Mouse (Mus musculus) neural tube, embryonic 13.5 days (tissue): ENCODE data around the gene Triap1. TPM values are rescaled to one million over a fixed set of nuclear protein-coding genes. Genes with fewer than 3 reads are reported as not detected.
A peak's percentile ranks its signal among the peaks of the same experiment; 100 is the strongest.
"Not testable (repeated sequence)": the region's sequence is repeated elsewhere in the genome, so short reads cannot be mapped to it uniquely, and the experiment has no call there.

Experiments
- ATAC-seq: fragments of 200-750 bp; cut with Nextera tagmentation; 2 replicates; pipeline ENCODE4 v1.8.0; 2017; ENCODE audit warnings: low read depth, mild to moderate bottlenecking, moderate TSS enrichment, moderate library complexity
- H3K27ac ChIP-seq: fragments of 300-500 bp; sonication (generic); replicated peaks from 2 replicates; pipeline ENCODE4 v1.5.1; 2015; ENCODE audit warnings: moderate library complexity, mild to moderate bottlenecking, inconsistent platforms
- H3K27me3 ChIP-seq: fragments of 300-500 bp; sonication (generic); 2 replicates; pipeline ENCODE4 v1.6.1; 2015; ENCODE audit warnings: mild to moderate bottlenecking, inconsistent platforms
- H3K36me3 ChIP-seq: fragments of 300-500 bp; sonication (generic); 2 replicates; pipeline ENCODE4 v1.6.1; 2015; ENCODE audit warnings: mild to moderate bottlenecking, inconsistent platforms
- H3K4me1 ChIP-seq: fragments of 300-500 bp; sonication (generic); replicated peaks from 2 replicates; pipeline ENCODE4 v1.6.1; 2015; ENCODE audit warnings: inconsistent platforms
- H3K4me2 ChIP-seq: fragments of 300-500 bp; sonication (generic); 2 replicates; pipeline ENCODE4 v1.6.1; 2015; ENCODE audit warnings: inconsistent platforms, mild to moderate bottlenecking, moderate library complexity
- H3K4me3 ChIP-seq: fragments of 300-500 bp; sonication (generic); 2 replicates; pipeline ENCODE4 v1.5.1; 2015; ENCODE audit warnings: mild to moderate bottlenecking, inconsistent platforms
- H3K9ac ChIP-seq: fragments of 300-500 bp; sonication (generic); 2 replicates; pipeline ENCODE4 v1.6.1; 2015; ENCODE audit warnings: moderate library complexity, mild to moderate bottlenecking, inconsistent platforms
- H3K9me3 ChIP-seq: fragments of 300-500 bp; sonication (generic); 2 replicates; pipeline ENCODE4 v1.6.1; 2016; ENCODE audit warnings: inconsistent platforms
- WGBS: fragments of 180-500 bp; shearing (Covaris S2); methylation state at CpG from one replicate; pipeline ENCODE4 v1.1.7; 2015; 5-methylcytosine and 5-hydroxymethylcytosine counted together
- polyA plus RNA-seq: library from polyadenylated mRNA; unstranded; fragments of >200 nt; fragmentation: Nextera tagmentation; extraction: Ambion mirVana; gene quantifications from 2 replicates; pipeline ENCODE4 v1.2.1, GENCODE M21; 2015

Gene Triap1
- polyA plus RNA-seq, 1 experiment from 2014 or later, result 54.8 TPM

DNA sequence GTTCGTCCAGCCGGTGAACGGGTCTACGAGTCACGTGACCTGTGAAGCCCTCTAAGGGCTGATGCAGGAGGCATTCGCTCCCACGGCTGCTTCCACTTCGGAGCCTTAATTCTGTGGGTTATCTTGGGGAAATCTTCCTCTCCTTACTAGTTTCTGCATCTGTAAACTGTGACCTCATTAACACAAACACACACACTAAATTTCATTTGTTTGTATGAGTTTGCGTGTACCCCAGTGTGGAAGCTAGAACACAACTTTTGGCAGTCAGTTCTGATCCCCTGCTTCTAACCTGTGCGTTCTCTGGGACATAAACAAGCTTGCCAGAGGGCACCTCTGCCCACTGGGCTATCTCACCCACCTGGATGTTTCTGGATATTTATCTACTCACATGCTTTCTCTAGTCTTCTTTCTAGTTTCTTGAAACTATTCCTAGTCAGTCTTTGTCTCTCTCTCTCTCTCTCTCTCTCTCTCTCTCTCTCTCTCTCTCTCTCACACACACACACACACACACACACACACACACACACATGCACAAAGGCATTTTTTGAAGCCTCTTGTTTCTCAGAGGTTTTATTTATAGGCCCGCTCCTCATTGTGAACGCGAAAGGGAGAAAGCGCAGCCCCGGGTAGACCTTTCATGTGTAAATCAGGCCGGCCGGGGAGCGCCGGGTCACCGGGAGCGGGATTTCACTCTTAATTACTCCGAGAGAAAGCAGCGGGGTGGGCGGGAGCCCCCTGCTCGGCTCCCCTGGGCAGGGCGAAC lies 32.6 kb downstream of the Triap1 start:
- Histone ChIP-seq H3K27ac (peak overlapping the region; percentile 78), H3K4me1 (peaks cover 17% of the 10 kb centered on the region), H3K4me2 (peak overlapping the region; percentile 63), H3K27me3 (no peaks in the 10 kb centered on the region), H3K9me3 (no peaks in the 10 kb centered on the region), H3K36me3 (no peaks in the 10 kb centered on the region), H3K4me3 (peak overlapping the region; percentile 31), H3K9ac (peak overlapping the region; percentile 67)
- ATAC-seq, result peak; percentile 85
- WGBS, result 7% methylated on average over 26 of the region's 26 CpGs

DNA sequence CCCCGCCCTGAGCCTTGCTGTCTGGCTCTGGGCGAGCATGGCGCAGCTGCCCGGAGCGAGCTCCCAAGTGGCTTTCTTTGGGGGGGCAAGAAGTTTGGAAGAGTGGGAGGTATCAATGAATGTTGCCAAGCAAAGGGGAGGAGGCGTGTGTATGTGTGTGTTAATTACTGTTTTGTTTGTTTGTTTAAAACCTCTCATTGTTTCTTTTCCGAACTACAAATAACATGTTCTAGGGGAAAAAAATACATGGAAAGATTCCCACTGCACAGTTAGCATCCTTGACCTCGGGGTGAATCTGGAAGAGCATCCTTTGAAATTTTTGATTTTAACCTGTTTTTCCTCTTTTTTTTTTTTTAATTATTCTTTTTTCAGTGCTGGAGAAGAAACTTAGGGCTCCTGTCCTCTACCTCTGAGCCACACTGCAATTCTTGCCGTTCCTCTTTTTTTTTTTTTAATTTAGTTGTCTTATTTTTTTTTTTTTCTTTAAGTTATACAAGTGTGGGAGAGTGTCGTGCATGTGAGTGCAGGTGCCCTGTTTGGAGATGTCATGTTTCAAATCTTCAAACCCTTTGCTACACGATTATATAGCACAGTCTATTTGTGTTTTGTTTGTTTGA lies 33.3 kb downstream of the Triap1 start:
- Histone ChIP-seq H3K4me2 (peak overlapping the region; percentile 63), H3K4me3 (peak overlapping the region; percentile 31), H3K27me3 (no peaks in the 10 kb centered on the region), H3K27ac (peak overlapping the region; percentile 78), H3K36me3 (no peaks in the 10 kb centered on the region), H3K9me3 (no peaks in the 10 kb centered on the region), H3K9ac (peak overlapping the region; percentile 67), H3K4me1 (peaks cover 17% of the 10 kb centered on the region)
- no peak for ATAC-seq
- 7% methylated on average over 11 of the region's 11 CpGs for WGBS

DNA sequence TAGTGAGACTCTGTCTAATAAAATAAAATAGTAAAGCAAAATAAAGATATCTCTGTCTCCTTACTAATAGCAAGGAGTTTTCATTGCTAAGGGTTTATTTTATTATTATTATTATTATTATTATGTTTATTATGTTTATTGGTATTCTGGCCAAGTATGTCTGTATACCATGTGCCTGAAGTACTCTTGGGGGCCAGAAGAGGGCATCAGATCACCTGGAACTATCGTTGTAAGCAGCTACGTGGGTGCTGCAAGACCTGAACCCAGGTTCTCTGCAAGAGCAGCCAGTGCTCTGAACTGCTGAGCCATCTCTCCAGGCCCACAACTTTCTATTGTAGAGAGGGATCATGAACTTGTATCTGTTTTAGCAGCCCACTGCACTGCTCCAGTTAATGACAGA lies 34.4 kb downstream of the Triap1 start:
- no peak for ATAC-seq
- Histone ChIP-seq H3K27me3 (no peaks in the 10 kb centered on the region), H3K9me3 (no peaks in the 10 kb centered on the region), H3K4me2 (no peak overlapping the region), H3K36me3 (no peaks in the 10 kb centered on the region), H3K4me1 (peaks cover 17% of the 10 kb centered on the region), H3K9ac (no peak overlapping the region), H3K27ac (no peak overlapping the region), H3K4me3 (no peak overlapping the region)
- 79% methylated on average over 2 of the region's 2 CpGs for WGBS

DNA sequence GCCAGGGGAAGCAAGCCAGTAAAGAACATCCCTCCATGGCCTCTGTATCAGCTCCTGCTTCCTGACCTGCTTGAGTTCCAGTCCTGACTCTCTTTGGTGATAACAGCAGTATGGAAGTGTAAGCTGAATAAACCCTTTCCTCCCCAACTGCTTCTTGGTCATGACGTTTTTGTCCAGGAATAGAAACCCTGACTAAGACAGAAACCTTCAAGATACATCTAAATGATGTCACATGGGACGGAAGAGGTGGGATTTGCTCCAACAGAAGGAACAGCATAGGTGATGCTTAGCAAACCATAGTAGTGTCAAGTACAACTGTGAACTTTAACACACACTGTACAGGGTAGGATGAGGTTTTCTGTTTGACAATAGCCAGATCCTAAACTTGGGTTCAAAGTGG lies 37.9 kb downstream of the Triap1 start:
- not testable (repeated sequence) for H3K9ac ChIP-seq, H3K27me3 ChIP-seq, H3K9me3 ChIP-seq, ATAC-seq, H3K36me3 ChIP-seq, H3K4me1 ChIP-seq, H3K4me3 ChIP-seq, H3K4me2 ChIP-seq, H3K27ac ChIP-seq
- WGBS, result 93% methylated on average over 2 of the region's 2 CpGs

DNA sequence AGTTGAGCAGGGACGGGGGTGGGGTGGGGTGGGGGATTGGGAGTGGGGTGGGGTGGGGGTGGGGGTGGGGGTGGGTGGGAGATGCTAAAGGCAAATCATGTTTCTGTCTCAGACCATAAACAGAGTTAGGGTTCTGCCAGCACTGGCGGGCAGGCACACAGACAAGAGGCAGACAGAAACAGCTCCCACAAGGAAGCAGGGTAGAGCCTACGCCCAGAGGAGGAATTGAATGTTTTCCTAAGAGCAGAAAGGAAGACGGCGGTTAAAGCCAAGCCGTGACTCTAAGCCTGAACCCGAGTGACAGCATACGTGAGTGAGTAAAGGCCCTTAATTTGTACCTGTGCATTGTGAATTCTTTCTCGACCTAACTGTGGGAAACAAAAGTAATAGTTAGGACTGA lies 50.9 kb downstream of the Triap1 start:
- WGBS, result 31% methylated on average over 9 of the region's 9 CpGs
- Histone ChIP-seq H3K4me1 (peaks cover 18% of the 10 kb centered on the region), H3K4me3 (no peak overlapping the region), H3K9ac (no peak overlapping the region), H3K27ac (no peak overlapping the region), H3K36me3 (no peaks in the 10 kb centered on the region), H3K27me3 (no peaks in the 10 kb centered on the region), H3K9me3 (no peaks in the 10 kb centered on the region), H3K4me2 (no peak overlapping the region)
- no peak for ATAC-seq

DNA sequence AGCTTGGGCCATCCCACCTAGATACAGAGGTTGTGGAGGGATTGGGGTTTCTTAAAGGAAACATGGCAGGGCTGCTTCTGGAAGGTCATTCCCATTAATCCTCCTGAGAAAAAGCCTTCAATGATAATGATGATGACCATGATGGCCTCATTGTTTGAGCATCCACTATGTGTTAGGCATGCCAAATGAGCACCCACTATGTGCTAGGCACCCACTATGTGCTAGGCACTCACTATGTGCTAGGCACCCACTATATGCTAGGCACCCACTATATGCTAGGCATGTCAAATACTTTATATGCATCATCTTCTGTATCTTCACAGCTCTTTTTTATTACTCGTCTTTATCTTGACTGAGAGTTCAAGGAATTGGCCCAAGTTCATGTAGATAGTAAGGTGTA lies 51.9 kb downstream of the Triap1 start:
- Histone ChIP-seq H3K4me1 (peaks cover 22% of the 10 kb centered on the region), H3K9ac (no peak overlapping the region), H3K36me3 (no peaks in the 10 kb centered on the region), H3K27ac (no peak overlapping the region), H3K27me3 (no peaks in the 10 kb centered on the region), H3K4me2 (no peak overlapping the region), H3K4me3 (no peak overlapping the region), H3K9me3 (no peaks in the 10 kb centered on the region)
- no peak for ATAC-seq
- 94% methylated on average over 1 of the region's 1 CpGs for WGBS

Other genes with a start within 250 kb of the Triap1 start
- 32.8 and 33.7 TPM in 2 replicates for gene Gm10401, start 242.9 kb upstream of the Triap1 start, polyA plus RNA-seq
- gene Acads, start 221.9 kb upstream of the Triap1 start, polyA plus RNA-seq, result 29.1 and 30.6 TPM in 2 replicates
- gene Unc119b, start 206.2 kb upstream of the Triap1 start, polyA plus RNA-seq, result 37.2 and 39.3 TPM in 2 replicates
- 32.1 and 33.5 TPM in 2 replicates for gene Mlec, start 183.0 kb upstream of the Triap1 start, polyA plus RNA-seq
- gene Cabp1, start 146.8 kb upstream of the Triap1 start, polyA plus RNA-seq, result 24.3 and 27.7 TPM in 2 replicates
- 123 and 138 TPM in 2 replicates for gene Pop5, start 105.4 kb upstream of the Triap1 start, polyA plus RNA-seq
- 185 and 190 TPM in 2 replicates for gene Rnf10, start 68.3 kb upstream of the Triap1 start, polyA plus RNA-seq
- gene Coq5, start 61.6 kb upstream of the Triap1 start, polyA plus RNA-seq, result 49.9 and 58.7 TPM in 2 replicates
- gene Dynll1, start 40.2 kb upstream of the Triap1 start, polyA plus RNA-seq, result 1,475 and 1,543 TPM in 2 replicates
- gene Srsf9, start 14.0 kb upstream of the Triap1 start, polyA plus RNA-seq, result 170 and 220 TPM in 2 replicates
- gene Gatc, start within 50 bp of the Triap1 start, polyA plus RNA-seq, result 36.7 and 41.1 TPM in 2 replicates
- 1,130 and 1,174 TPM in 2 replicates for gene Cox6a1, start 7.8 kb downstream of the Triap1 start, polyA plus RNA-seq
- 66.5 and 66.7 TPM in 2 replicates for gene Msi1, start 88.4 kb downstream of the Triap1 start, polyA plus RNA-seq
- gene Pla2g1b, start 125.0 kb downstream of the Triap1 start, polyA plus RNA-seq, result 0.95 TPM in 1 of 2 replicates, not detected in the other
- 26.8 and 33.0 TPM in 2 replicates for gene Sirt4, start 143.5 kb downstream of the Triap1 start, polyA plus RNA-seq
- 26.5 and 26.6 TPM in 2 replicates for gene Pxn, start 165.5 kb downstream of the Triap1 start, polyA plus RNA-seq
- 767 and 869 TPM in 2 replicates for gene Rplp0, start 218.2 kb downstream of the Triap1 start, polyA plus RNA-seq
- gene Gcn1l1, start 224.0 kb downstream of the Triap1 start, polyA plus RNA-seq, result 36.5 and 39.3 TPM in 2 replicates